Mouse (Mus musculus) intestine, postnatal 0 days (tissue): ENCODE data around the gene Sez6l2. TPM values are rescaled to one million over a fixed set of nuclear protein-coding genes. Genes with fewer than 3 reads are reported as not detected.

Experiments used
- ATAC-seq: fragments of 200-750 bp; cut with Nextera tagmentation; 2 replicates; pipeline ENCODE4 v1.8.0; 2017; ENCODE audit warnings: mild to moderate bottlenecking, moderate TSS enrichment, moderate library complexity
- H3K27ac ChIP-seq: fragments of 300-500 bp; sonication (generic); 2 replicates; pipeline ENCODE4 v1.5.1; 2014; ENCODE audit warnings: mild to moderate bottlenecking, low read depth, low read length, moderate library complexity
- H3K27me3 ChIP-seq: fragments of 300-500 bp; sonication (generic); replicated peaks from 2 replicates; pipeline ENCODE4 v1.6.1; 2014; ENCODE audit warnings: low read length, mixed read lengths; ENCODE audit not compliant: control insufficient read depth, insufficient read depth
- H3K36me3 ChIP-seq: fragments of 300-500 bp; sonication (generic); 2 replicates; pipeline ENCODE4 v1.6.1; 2014; ENCODE audit warnings: mild to moderate bottlenecking, moderate library complexity; ENCODE audit not compliant: control insufficient read depth, insufficient read depth
- H3K4me1 ChIP-seq: fragments of 300-500 bp; sonication (generic); replicated peaks from 2 replicates; pipeline ENCODE4 v1.6.1; 2014; ENCODE audit warnings: antibody characterized with exemption, low read length, mixed read lengths; ENCODE audit not compliant: control insufficient read depth, insufficient read depth
- H3K4me2 ChIP-seq: fragments of 300-500 bp; sonication (generic); replicated peaks from 2 replicates; pipeline ENCODE4 v1.6.1; 2014; ENCODE audit warnings: low read depth, mild to moderate bottlenecking, moderate library complexity
- H3K4me3 ChIP-seq: fragments of 300-500 bp; sonication (generic); 2 replicates; pipeline ENCODE4 v1.5.1; 2014; ENCODE audit warnings: low read depth, low read length
- H3K9ac ChIP-seq: fragments of 300-500 bp; sonication (generic); 2 replicates; pipeline ENCODE4 v1.6.1; 2014; ENCODE audit warnings: mild to moderate bottlenecking, low read depth, low read length
- H3K9me3 ChIP-seq: fragments of 300-500 bp; sonication (generic); 2 replicates; pipeline ENCODE4 v1.6.1; 2016; ENCODE audit warnings: mixed run types; ENCODE audit not compliant: control insufficient read depth
- CTCF ChIP-seq: sonication (generic); IDR thresholded peaks from 2 replicates; pipeline ENCODE4 v1.5.1; 2016; ENCODE audit warnings: low read depth, mild to moderate bottlenecking, control low read depth, antibody characterized with exemption, moderate library complexity
- WGBS: fragments of 180-500 bp; shearing (Covaris S2); extraction: QIAGEN DNeasy Blood & Tissue Kit; methylation state at CpG from one replicate; pipeline ENCODE4 v1.1.7; 2014; 5-methylcytosine and 5-hydroxymethylcytosine counted together
- polyA plus RNA-seq: library from polyadenylated mRNA; unstranded; fragments of >200 nt; fragmentation: Nextera tagmentation; extraction: Ambion mirVana; gene quantifications from 2 replicates; pipeline ENCODE4 v1.2.1, GENCODE M21; 2015

The Sez6l2 gene
- polyA plus RNA-seq, 1 experiment from 2014 or later = 1.3 TPM

DNA sequence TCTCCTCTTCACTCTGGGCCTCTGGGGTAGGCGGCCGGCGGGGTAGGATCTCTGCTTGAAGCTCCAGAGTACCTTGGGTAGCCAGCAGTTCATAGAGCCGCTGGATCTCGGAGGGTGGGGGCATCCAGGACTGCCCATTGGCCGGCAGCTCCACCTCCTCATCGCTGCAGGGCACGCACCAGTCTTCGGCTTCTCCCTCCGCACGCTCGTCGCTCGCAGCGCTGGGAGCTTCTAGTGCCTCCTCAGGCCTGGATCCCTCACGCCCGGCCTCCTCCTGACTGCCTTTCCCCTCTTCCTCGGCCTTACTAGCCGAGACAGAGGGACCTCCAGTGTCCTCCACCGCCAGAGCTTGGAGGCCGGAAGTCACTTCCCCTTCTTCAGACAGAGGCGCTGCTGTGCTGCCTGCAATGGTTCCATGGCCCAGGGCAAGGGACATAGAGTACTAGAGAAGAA, 66.1 kb downstream of the Sez6l2 start:
- peak overlapping the region; percentile 82 for H3K4me2 ChIP-seq
- peak overlapping the region; percentile 59 for H3K4me3 ChIP-seq
- 0% methylated on average over 21 of the region's 22 CpGs for WGBS
- peak; percentile 37 for ATAC-seq
- H3K9ac ChIP-seq = peak overlapping the region; percentile 73
- H3K9me3 ChIP-seq = no peaks in the 10 kb centered on the region
- 0 out of 2 replicates have a peak, but pooled peaks cover 7% of the 10 kb centered on the region for H3K36me3 ChIP-seq
- H3K4me1 ChIP-seq = peaks cover 5% of the 10 kb centered on the region; the same call in 1 of the 2 replicates
- H3K27ac ChIP-seq = peak overlapping the region; percentile 81
- TF ChIP-seq CTCF = no peak
- no peaks in the 10 kb centered on the region for H3K27me3 ChIP-seq

DNA sequence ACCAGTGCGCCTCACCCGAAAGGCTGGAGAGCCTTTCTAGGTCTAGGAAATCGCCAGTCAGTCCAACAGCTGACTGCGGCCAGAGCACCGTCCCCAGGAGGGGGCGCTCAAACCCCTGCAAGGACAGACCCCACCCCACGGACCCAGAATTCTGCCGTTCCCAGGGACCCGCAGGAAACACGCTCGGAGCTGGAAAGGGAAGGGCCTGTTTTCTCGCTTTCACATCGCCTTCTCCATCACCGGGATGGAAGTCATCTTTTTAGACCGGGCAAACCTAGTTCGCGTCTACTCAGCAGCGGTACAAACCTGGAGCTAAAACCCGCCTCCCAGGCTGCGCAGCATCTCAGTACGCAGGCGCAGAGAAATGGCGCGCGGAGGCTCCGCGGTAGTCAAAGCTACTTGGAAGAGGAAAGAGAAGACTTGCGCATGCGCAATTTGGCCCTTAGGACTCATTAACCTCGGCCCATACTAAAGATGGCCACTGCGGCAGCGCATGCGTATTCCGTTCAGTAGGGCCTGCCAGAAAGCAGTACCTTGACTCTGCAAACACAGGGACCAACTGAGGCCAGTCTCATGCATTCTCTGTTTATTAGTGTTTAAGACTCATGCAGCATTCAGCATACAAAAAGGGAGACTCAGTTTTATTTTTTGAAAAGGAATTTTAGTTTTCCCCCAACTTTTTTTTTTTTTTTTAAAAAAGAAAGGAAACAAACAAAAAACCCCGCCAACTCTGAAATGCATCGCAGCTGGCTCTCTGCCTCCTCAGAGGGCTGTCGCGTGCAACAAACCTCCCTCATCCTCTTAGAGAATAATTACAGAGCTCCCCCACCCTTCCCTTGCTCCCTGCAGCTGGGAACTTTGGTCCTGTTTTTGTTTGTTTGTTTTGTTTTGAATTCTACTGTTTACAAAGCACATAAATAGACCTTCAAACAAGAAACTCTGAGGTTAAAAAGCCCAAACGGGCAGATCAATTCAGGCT, 66.9 kb downstream of the Sez6l2 start, which contains the start of gene Pagr1a:
Pagr1a (minus strand) TSS at position 382 of the 979 bp plus-strand sequence.
- Histone ChIP-seq H3K27me3 (no peaks in the 10 kb centered on the region), H3K4me1 (peaks cover 9% of the 10 kb centered on the region; the same call in 1 of the 2 replicates), H3K36me3 (peaks cover 10% of the 10 kb centered on the region; the same call in 1 of the 2 replicates), H3K4me3 (peak within 1 kb of the TSS; percentile 59), H3K4me2 (peak within 1 kb of the TSS; percentile 82), H3K9ac (peak within 1 kb of the TSS; percentile 73), H3K9me3 (no peaks in the 10 kb centered on the region), H3K27ac (peak within 1 kb of the TSS; percentile 81)
- peak; percentile 92 for TF ChIP-seq CTCF
- peak; percentile 85 for ATAC-seq
- WGBS = 2% methylated on average over 39 of the region's 39 CpGs

DNA sequence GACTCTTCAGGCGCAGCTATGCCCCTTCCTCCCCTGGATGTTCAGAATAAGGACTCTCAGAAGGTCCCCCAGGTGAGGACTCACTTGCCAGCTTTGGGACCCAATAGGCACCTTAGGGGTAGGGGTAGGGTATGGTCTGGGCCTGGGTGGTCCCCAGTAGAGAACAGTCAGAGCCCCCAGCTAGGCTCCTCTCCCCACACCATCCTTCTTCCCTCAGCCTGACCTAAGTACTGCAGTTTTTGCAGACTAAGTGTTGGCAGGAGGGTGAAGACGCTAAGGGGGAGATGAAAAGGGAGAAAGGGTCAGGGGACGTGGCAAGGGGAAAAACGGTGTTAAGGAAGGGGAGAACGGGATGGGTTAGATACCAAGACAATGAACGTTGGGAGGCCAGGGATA, 67.6 kb downstream of the Sez6l2 start:
- WGBS = 48% methylated on average over 6 of the region's 6 CpGs
- no peak for TF ChIP-seq CTCF
- ATAC-seq = no peak
- Histone ChIP-seq H3K4me3 (no peak overlapping the region), H3K36me3 (peaks cover 14% of the 10 kb centered on the region), H3K4me2 (no peak overlapping the region; the same call in 1 of the 2 replicates), H3K9me3 (no peaks in the 10 kb centered on the region), H3K9ac (no peak overlapping the region), H3K4me1 (peaks cover 9% of the 10 kb centered on the region; the same call in 1 of the 2 replicates), H3K27ac (no peak overlapping the region), H3K27me3 (no peaks in the 10 kb centered on the region)

DNA sequence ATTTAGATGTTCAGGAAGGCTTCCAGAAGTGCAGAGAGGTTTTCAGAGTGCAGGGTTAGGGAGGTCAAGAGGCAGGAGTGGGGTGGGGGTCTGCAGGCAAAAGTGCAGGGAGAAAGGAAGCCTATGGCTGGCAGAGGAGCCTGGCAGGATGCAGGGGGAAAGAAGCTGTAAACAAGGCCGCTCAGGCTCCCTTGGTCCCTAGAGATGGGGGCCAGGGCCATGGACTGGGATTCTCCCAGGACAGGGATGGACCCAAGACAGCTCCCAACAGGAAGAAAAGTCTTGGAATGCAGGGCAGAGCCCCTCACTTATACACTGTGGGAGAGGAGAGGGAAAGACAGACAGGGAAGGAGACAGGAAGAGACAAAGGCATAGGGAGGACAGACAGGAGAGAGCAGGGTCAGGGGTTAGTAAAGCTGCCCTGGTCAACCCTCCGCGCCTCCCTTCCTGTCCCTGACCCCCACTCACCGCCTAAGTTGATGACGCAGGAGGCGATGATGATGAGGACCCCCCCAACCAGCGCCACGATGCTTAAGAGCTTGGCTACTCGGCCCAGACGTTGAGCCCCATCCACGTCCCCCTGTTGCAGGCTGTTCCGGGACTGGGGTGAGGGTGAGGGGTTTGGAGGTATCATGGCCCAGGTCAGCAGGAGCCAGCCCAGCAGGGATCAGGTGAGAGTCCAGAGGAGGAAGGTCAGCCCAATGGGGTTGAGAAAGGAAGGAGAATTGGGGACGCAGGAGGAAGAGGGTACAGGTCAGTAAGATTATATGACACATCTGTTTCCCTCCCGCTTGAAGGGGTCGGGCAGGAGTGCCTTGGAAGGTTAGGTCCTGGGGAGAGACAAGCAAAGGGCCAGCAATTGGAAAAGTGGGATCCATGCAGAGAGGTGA, 68.3 kb downstream of the Sez6l2 start:
- Histone ChIP-seq H3K4me2 (no peak overlapping the region; the same call in 1 of the 2 replicates), H3K9ac (no peak overlapping the region), H3K4me1 (peaks cover 9% of the 10 kb centered on the region; the same call in 1 of the 2 replicates), H3K27ac (no peak overlapping the region), H3K4me3 (no peak overlapping the region), H3K36me3 (peaks cover 17% of the 10 kb centered on the region), H3K9me3 (no peaks in the 10 kb centered on the region), H3K27me3 (no peaks in the 10 kb centered on the region)
- no peak for TF ChIP-seq CTCF
- ATAC-seq = no peak
- 75% methylated on average over 15 of the region's 15 CpGs for WGBS

DNA sequence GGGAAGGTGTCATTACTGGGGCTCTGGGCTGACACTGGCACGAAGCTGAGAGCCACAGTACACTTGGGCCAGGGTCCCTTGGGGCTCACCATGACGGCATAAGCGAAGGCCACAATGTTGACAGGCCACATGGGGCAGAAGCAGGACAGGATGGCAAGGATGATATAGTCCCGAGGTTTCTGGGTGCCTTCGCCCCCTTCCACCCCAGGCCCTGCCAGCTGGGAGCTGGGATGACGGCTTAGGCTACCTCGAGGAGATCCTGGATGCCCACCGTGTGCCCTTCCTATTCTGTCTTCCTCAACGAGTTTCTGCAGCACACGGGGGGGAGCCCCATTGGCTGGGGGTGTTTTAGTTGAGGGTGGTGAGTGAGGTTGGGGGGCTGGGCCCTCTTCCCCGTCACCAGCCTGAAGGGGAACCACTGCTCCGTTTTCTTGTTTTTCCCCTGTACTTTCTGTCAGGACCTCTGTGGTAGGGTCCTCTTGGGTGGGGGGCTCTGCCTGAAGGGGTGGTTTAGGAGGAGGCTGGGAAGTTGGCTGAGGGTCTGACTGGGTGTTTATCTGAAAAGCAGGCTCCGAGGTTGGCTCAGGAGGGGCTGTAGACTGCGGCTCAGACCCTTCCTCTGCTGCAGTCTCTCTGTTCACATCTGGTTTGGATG, 69.1 kb downstream of the Sez6l2 start:
- 80% methylated on average over 14 of the region's 14 CpGs for WGBS
- Histone ChIP-seq H3K36me3 (peaks cover 24% of the 10 kb centered on the region), H3K4me1 (peaks cover 11% of the 10 kb centered on the region; the same call in 1 of the 2 replicates), H3K27me3 (no peaks in the 10 kb centered on the region), H3K9me3 (no peaks in the 10 kb centered on the region), H3K9ac (no peak overlapping the region), H3K27ac (no peak overlapping the region), H3K4me2 (peak overlapping the region; percentile 73), H3K4me3 (no peak overlapping the region)
- no peak for ATAC-seq
- no peak for TF ChIP-seq CTCF
